Mouse (Mus musculus): ENCODE results near the gene Tbc1d9.

DNA sequence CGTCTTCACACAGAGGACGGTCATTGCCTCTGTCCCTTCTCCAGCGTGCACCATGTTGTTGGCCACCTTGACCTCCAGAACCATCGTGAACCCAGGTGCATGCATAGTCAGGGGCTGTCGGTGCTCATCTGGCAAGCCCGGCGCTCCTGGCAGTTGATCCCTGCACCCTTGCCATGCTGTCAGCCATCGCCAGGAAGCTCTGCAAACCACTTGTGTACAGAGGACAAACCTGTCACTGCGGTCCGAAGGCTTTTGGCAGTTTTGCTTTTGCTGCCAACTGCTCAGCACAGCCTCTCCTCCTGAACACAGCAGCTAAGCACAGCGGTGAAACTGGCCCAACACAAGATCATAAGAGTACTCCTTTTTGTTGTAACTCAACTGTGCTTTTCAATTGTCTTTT, 37.8 kb downstream of the Tbc1d9 start:
- TF ChIP-seq CTCF (IDR thresholded peaks at IDR 0.05; ENCODE audit: borderline replicate concordance, insufficient read depth, low read length): no peak
- TF ChIP-seq POLR2A (IDR thresholded peaks at IDR 0.05; ENCODE audit: low read depth, low read length): no peak
